Mouse (Mus musculus) T-helper 1 cell (primary cell): ENCODE measurements around the gene Gm13275.
"Not testable (repeated sequence)": the region's sequence is repeated elsewhere in the genome, so short reads cannot be mapped to it uniquely, and the experiment has no call there.

ENCODE experiments used
- in situ Hi-C: fragments of 300-600 bp; cut with MboI, MseI; formaldehyde crosslinking; loops from one replicate; pipeline ENCODE4 v1.15.1; 2025; ENCODE audit warnings: high pct_unique_total_duplicates

The Gm13275 gene

DNA sequence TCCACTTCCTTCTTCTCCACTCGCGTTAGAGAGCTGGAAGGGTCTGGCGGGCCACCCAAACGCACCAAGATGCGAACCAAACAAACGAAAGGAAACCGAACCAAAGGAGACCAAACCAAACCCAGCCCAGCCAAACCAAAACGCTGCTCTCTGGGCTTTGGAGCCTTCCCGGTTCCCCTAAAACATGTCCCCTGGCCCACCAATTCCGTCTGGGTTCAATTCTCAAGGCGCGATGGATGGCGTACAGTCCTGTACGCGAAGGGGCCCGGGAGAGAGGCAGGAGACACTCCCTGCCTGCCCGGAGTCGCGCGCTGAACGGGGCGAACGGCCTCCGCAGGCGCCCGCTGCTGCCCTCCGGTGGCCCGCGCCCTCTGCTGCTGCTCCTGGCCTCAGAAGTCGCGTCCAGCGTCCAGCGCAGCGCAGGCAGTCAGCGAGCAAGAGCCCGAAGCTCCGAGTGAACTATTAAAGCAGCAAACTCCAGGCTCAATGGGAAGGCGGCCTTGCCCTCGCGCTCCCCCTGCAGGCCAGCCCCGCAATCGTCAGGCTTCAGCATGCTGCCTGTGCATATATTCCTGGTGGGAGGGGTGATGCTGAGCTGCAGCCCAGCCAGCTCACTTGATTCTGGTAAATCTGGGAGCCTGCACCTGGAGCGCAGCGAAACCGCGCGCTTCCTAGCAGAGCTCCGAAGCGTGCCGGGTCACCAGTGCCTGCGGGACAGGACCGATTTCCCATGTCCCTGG lies at the start of gene Gm13275:
Gene Gm13275 (plus strand): TSS at position 552 of the 740 bp plus-strand sequence.
- in situ Hi-C loops = loop anchor here (25.0 kb wide), 1 partner anchor 782 kb away; no protein-coding TSS in a partner anchor

- in situ Hi-C loops = loop anchor here (5.0 to 10.0 kb wide), 2 partner anchors 37 to 1385 kb away; partner anchors contain the start of genes Gm13276 and Gm13277
Observed at GRCm38 (mm10) chr4:88749926-88750325, 44.4 kb upstream of the Gm13275 start.

DNA sequence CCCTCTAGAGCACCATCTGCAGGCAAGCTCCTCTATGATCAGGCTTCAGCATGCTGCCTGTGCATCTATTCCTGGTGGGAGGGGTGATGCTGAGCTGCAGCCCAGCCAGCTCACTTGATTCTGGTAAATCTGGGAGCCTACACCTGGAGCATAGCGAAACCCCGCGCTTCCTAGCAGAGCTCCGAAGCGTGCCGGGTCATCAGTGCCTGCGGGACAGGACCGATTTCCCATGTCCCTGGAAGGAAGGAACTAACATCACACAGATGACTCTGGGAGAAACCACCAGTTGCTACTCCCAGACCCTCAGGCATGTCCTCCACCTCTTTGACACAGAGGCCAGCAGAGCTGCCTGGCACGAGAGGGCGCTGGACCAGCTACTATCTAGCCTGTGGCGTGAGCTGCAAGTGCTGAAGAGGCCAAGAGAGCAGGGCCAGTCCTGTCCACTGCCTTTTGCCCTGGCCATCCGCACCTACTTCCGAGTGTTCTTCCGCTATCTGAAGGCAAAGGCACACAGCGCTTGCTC lies 39.4 kb upstream of the Gm13275 start, which contains the start of gene Gm13271:
Gene Gm13271 (plus strand): TSS at position 51 of the 523 bp plus-strand sequence.
- in situ Hi-C loops = loop anchor here (5.0 to 10.0 kb wide), 2 partner anchors 32 to 1390 kb away; partner anchors contain the start of genes Gm13276 and Gm13277

GRCm38 (mm10) chr4:88756581-88757513 lies 37.4 kb upstream of the Gm13275 start:
- in situ Hi-C loops = loop anchor here (10.0 kb wide), 1 partner anchor 1392 kb away; no protein-coding TSS in a partner anchor

- in situ Hi-C loops = loop anchor here (10.0 kb wide), 1 partner anchor 1393 kb away; no protein-coding TSS in a partner anchor
Observed at GRCm38 (mm10) chr4:88757628-88758031, 36.7 kb upstream of the Gm13275 start.

DNA sequence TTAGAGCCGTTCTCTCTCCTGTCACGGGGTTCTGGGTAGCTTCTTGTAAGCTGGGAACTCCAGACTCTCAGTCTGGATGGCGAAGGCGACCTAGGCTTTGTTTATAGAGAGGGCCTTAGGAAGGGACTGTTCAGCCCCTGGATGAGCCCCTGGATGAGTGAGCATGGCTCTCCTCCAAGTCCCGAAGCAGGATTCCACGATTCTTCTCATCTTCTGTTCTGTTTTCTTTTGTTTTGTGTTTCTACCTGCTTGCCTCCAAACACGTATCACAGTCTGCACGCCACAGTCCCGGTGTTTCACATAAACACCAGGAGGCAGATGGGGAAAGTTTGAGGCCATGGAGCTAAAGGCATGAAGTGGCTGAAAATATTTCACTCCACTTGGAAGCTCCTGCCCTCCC lies 35.5 kb upstream of the Gm13275 start:
- in situ Hi-C loops = loop anchor here (10.0 kb wide), 1 partner anchor 1394 kb away; no protein-coding TSS in a partner anchor

- in situ Hi-C loops = loop anchor here (10.0 kb wide), 1 partner anchor 1395 kb away; no protein-coding TSS in a partner anchor
Observed at GRCm38 (mm10) chr4:88759610-88760268, 34.5 kb upstream of the Gm13275 start, which contains the start of gene Gm13283. TSS of gene Gm13283 (plus strand) at chr4:88760119.

DNA sequence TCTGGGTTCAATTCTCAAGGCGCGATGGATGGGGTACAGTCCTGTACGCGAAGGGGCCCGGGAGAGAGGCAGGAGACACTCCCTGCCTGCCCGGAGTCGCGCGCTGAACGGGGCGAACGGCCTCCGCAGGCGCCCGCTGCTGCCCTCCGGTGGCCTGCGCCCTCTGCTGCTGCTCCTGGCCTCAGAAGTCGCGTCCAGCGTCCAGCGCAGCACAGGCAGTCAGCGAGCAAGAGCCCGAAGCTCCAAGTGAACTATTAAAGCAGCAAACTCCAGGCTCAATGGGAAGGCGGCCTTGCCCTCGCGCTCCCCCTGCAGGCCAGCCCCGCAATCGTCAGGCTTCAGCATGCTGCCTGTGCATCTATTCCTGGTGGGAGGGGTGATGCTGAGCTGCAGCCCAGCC lies 33.9 kb upstream of the Gm13275 start:
- in situ Hi-C loops = not testable (repeated sequence)

DNA sequence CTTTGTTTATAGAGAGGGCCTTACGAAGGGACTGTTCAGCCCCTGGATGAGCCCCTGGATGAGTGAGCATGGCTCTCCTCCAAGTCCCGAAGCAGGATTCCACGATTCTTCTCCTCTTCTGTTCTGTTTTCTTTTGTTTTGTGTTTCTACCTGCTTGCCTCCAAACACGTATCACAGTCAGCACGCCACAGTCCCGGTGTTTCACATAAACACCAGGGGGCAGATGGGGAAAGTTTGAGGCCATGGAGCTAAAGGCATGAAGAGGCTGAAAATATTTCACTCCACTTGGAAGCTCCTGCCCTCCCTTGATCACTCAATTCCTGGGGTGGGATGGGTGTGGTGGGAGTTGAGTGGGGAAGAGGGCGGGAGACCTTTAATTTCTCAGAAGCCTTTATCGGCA lies 32.5 kb upstream of the Gm13275 start:
- in situ Hi-C loops = not testable (repeated sequence)

DNA sequence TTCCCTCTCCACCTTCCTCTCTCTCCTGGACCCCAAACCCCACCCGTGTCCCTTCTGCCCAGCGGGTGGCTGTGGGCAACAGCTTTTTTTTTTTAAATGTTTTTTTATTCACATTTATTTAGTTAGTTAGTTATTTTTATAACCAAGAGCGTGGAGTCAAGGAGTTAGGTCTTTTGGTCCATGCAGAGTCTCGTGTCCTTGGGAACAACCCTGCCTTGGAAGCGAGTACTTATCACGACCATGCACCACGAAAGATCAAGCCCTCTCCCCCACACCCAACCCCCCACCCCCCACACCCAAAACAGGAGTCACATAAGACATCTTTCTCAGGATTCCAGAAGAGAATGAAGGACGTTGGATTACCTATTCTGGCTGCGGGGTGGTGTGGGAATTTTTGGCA lies 31.9 kb upstream of the Gm13275 start:
- in situ Hi-C loops = not testable (repeated sequence)

GRCm38 (mm10) chr4:88763384-88764018 lies 30.8 kb upstream of the Gm13275 start:
- in situ Hi-C loops = not testable (repeated sequence)

DNA sequence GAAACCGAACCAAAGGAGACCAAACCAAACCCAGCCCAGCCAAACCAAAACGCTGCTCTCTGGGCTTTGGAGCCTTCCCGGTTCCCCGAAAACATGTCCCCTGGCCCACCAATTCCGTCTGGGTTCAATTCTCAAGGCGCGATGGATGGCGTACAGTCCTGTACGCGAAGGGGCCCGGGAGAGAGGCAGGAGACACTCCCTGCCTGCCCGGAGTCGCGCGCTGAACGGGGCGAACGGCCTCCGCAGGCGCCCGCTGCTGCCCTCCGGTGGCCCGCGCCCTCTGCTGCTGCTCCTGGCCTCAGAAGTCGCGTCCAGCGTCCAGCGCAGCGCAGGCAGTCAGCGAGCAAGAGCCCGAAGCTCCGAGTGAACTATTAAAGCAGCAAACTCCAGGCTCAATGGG lies 20.8 kb upstream of the Gm13275 start, which contains the start of gene Gm13290:
Gene Gm13290 (plus strand): TSS at position 301 of the 400 bp plus-strand sequence.
- in situ Hi-C loops = loop anchor here (5.0 kb wide), 1 partner anchor 34 kb away; the partner anchor contains the start of gene Gm13288

- in situ Hi-C loops = loop anchor here (25.0 kb wide), 1 partner anchor 764 kb away; no protein-coding TSS in a partner anchor
Observed at GRCm38 (mm10) chr4:88776622-88777021, 17.7 kb upstream of the Gm13275 start, which contains the start of gene Gm13289. TSS of gene Gm13289 (plus strand) at chr4:88776922.

GRCm38 (mm10) chr4:88779550-88779949 lies 14.7 kb upstream of the Gm13275 start, which contains the start of gene Gm13272:
TSS of gene Gm13272 (plus strand) at chr4:88779850.
- in situ Hi-C loops = loop anchor here (25.0 kb wide), 1 partner anchor 767 kb away; no protein-coding TSS in a partner anchor

DNA sequence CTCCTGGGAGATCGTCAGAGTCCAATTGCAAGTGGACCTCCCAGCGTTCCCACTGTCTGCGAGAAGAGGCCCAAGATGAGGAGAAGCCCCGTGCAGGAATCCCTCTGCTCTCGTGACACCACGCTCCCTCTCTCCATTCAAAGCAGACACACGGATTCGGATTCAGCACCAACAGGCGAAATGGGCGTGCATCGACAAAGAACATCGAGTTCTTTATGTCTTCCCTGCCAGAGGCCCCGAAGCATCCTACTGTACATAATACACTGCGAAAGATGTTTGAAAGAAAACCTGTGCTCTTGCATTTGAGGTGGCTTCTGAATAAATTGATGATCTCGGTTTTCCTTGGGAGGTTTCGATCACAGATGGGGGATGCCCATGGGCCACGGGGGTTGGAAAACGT lies 14.0 kb upstream of the Gm13275 start:
- in situ Hi-C loops = loop anchor here (25.0 kb wide), 1 partner anchor 768 kb away; no protein-coding TSS in a partner anchor

DNA sequence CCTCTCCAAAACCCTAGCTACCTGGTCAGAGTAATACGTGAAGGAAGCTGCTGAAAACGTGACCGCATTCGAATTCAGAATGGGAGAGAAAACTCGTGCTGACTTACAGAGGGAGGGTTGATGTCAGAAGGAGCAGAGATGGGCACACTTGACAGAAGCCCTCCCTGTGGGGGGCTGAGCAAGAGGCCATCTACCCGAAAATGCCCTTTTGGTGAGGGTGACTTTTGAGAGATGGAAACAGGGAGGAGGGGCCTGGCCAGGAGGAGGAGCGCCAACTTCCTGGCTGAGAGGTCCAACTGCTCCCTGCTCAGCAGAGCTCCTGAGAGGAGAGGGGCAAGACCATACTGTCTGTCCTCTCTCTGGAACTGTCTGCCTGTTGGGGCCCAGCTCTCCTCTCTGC lies 12.5 kb upstream of the Gm13275 start, which contains the start of gene Ifnz:
Gene Ifnz (plus strand): TSS at position 301 of the 400 bp plus-strand sequence.
- in situ Hi-C loops = loop anchor here (25.0 kb wide), 1 partner anchor 770 kb away; no protein-coding TSS in a partner anchor

DNA sequence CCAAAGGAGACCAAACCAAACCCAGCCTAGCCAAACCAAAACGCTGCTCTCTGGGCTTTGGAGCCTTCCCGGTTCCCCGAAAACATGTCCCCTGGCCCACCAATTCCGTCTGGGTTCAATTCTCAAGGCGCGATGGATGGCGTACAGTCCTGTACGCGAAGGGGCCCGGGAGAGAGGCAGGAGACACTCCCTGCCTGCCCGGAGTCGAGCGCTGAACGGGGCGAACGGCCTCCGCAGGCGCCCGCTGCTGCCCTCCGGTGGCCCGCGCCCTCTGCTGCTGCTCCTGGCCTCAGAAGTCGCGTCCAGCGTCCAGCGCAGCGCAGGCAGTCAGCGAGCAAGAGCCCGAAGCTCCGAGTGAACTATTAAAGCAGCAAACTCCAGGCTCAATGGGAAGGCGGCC lies 12.0 kb upstream of the Gm13275 start:
- in situ Hi-C loops = loop anchor here (25.0 kb wide), 1 partner anchor 770 kb away; no protein-coding TSS in a partner anchor

- in situ Hi-C loops = loop anchor here (5.0 to 25.0 kb wide), 2 partner anchors 33 to 773 kb away; partner anchors contain the start of gene Gm13271
Observed at GRCm38 (mm10) chr4:88785409-88785808, 8.9 kb upstream of the Gm13275 start, which contains the start of gene Gm13276. TSS of gene Gm13276 (plus strand) at chr4:88785709.

- in situ Hi-C loops = loop anchor here (5.0 to 25.0 kb wide), 2 partner anchors 36 to 776 kb away; partner anchors contain the start of gene Gm13271
Observed at GRCm38 (mm10) chr4:88788402-88788801, 5.9 kb upstream of the Gm13275 start, which contains the start of gene Gm13277. TSS of gene Gm13277 (plus strand) at chr4:88788632.
